Mouse (Mus musculus) myocyte (in vitro differentiated cells): ENCODE measurements around the gene Tef.

Source experiments
- E2F4 ChIP-seq: IDR thresholded peaks from one replicate; pipeline ENCODE4 v1.6.1; 2011; ENCODE audit warnings: mild to moderate bottlenecking, control low read depth, moderate library complexity; ENCODE audit not compliant: insufficient read depth
- POLR2A ChIP-seq: IDR thresholded peaks from one replicate; pipeline ENCODE4 v1.6.1; 2011; ENCODE audit warnings: low read depth, mild to moderate bottlenecking, control low read depth, moderate library complexity; ENCODE audit not compliant: insufficient read length

GRCm38 (mm10) chr15:81759542-81759941, 42.7 kb upstream of the Tef start:
- no peak for TF ChIP-seq E2F4
- TF ChIP-seq POLR2A, result no peak
